Mouse (Mus musculus): ENCODE data around the gene Ostm1.

- TF ChIP-seq POLR2A (IDR thresholded peaks at IDR 0.05; ENCODE audit: low read depth, low read length) (no peak), CTCF (IDR thresholded peaks at IDR 0.05; ENCODE audit: borderline replicate concordance, insufficient read depth, low read length) (no peak)
These were observed 168.2 kb downstream of the Ostm1 start for GRCm38 (mm10) chr10:42751813-42752212.

All from embryonic fibroblast, embryonic 13.5 days (primary cell).